9 mouse cellular contexts compared by ENCODE assay signal in genomic region chr12:12496593-12497141, GRCm38 (mm10).
DNase-seq lines count a peak whose midpoint lies in the region; ATAC-seq lines count a peak whose summit lies in the region.
"Had no signal": no experiment of that assay in that cellular context is flagged by ENCODE, and none has a peak within 500 bp of the region (broad histone marks: within the 10 kb centered on the region; RNA-seq: fewer than 3 reads in every experiment).

No protein-coding gene starts in this region.

- no peaks in the 10 kb centered on the region for H3K27me3 ChIP-seq in intestine, embryonic 15.5 days (replicated peaks)
- H3K27me3 ChIP-seq: neural tube, embryonic 12.5 days had no signal

- 75% methylated on average over 7 of the region's 7 CpGs for WGBS in intestine, embryonic 15.5 days

- H3K27ac ChIP-seq in intestine, embryonic 15.5 days = no peak overlapping the region
- H3K27ac ChIP-seq: neural tube, embryonic 12.5 days had no signal

- intact Hi-C loops in heart, postnatal 10 days (cut with DNase I) = no loop called here
- intact Hi-C loops in left cerebral cortex, postnatal 14 days (cut with DNase I) = no loop called here

- no peak overlapping the region for H3K4me2 ChIP-seq in intestine, embryonic 15.5 days (replicated peaks)
- H3K4me2 ChIP-seq: neural tube, embryonic 12.5 days had no signal

- peak; percentile 3 for DNase-seq in thymus, postnatal 0 days (ENCODE audit: low spot score)
- DNase-seq in thymus, postnatal 10 days (ENCODE audit: low spot score in 2 of 2) = no peak
- DNase-seq in cerebellum, postnatal 14 days = peak; percentile 63 to 69
- peak; percentile 67 to 68 for DNase-seq in heart, postnatal 10 days
- DNase-seq in left cerebral cortex, postnatal 14 days (ENCODE audit: low spot score in 2 of 2) = peak; percentile 19 to 29
- DNase-seq in adipocyte (ENCODE audit: low spot score) = no peak

- H3K9ac ChIP-seq in intestine, embryonic 15.5 days = no peak overlapping the region
- H3K9ac ChIP-seq: neural tube, embryonic 12.5 days had no signal

- H3K4me1 ChIP-seq in intestine, embryonic 15.5 days (replicated peaks) = no peaks in the 10 kb centered on the region
- H3K4me1 ChIP-seq: neural tube, embryonic 12.5 days had no signal

- no peaks in the 10 kb centered on the region for H3K9me3 ChIP-seq in intestine, embryonic 15.5 days
- H3K9me3 ChIP-seq: neural tube, embryonic 12.5 days had no signal

- peak; percentile 83 for ATAC-seq in megakaryocyte progenitor cell, adult 5-6 weeks (replicated peaks; ENCODE audit: poor library complexity)
- ATAC-seq in intestine, embryonic 15.5 days = no peak

- no peak overlapping the region for H3K4me3 ChIP-seq in intestine, embryonic 15.5 days (replicated peaks)
- H3K4me3 ChIP-seq: neural tube, embryonic 12.5 days had no signal

- H3K36me3 ChIP-seq in intestine, embryonic 15.5 days = no peaks in the 10 kb centered on the region
- H3K36me3 ChIP-seq: neural tube, embryonic 12.5 days had no signal

Comparison
In these comparisons a context has a peak if more than half of its experiments do, and no peak if none do; other contexts are left out.
1. DNase-seq: peak in thymus, postnatal 0 days (single experiment), cerebellum, postnatal 14 days (2 of 2), heart, postnatal 10 days (2 of 2) and left cerebral cortex, postnatal 14 days (2 of 2); none in thymus, postnatal 10 days (0 of 2) and adipocyte (single experiment).